Mouse (Mus musculus) urinary bladder, postnatal 10 days (tissue): ENCODE measurements around the gene Tipin.
"Not testable (repeated sequence)": the region's sequence is repeated elsewhere in the genome, so short reads cannot be mapped to it uniquely, and the experiment has no call there.

ENCODE experiments used
- DNase-seq: peaks from one replicate; pipeline ENCODE4 v3.0.0; 2022; ENCODE audit warnings: low spot score

The Tipin gene

DNA sequence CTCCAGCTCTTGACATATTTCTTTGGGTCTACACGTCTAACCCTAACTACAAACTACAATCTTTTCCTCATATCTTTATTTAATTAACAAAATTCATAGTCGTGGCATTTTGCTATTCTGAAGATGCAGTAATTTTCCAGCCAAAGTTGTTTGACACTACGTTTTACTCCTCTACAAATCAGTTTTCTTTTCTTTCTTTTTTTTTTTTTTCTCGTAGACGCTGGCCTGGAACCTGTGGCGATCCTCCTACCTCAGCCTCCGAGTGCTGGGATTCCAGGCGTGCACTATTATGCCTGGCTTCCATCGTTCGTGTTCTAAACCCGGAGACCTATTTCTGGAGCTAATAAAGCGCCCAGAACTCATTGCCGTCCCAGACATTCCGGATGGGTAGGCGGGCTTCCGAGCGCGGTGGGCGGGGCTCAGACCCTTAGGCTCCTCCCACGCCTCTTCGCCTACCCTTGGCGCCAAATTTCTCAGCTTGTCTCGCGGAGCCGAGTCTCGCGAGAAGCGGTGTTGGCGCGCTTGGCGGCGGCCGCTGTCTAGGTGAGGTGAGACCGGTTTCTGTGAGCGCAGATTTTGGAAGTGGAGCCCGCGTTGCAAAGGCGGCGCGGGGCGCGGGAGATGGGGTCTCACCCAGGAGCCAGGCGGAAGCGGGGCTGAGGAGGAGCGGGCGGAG, at the start of gene Tipin:
Gene Tipin (plus strand): TSS at position 477 of the 676 bp plus-strand sequence.
- DNase-seq: peak; percentile 84

GRCm38 (mm10) chr9:64231674-64232073, 49.7 kb upstream of the Tipin start:
- no peak for DNase-seq

- DNase-seq: no peak
Measured at GRCm38 (mm10) chr9:64232257-64232957, 49.0 kb upstream of the Tipin start.

DNA sequence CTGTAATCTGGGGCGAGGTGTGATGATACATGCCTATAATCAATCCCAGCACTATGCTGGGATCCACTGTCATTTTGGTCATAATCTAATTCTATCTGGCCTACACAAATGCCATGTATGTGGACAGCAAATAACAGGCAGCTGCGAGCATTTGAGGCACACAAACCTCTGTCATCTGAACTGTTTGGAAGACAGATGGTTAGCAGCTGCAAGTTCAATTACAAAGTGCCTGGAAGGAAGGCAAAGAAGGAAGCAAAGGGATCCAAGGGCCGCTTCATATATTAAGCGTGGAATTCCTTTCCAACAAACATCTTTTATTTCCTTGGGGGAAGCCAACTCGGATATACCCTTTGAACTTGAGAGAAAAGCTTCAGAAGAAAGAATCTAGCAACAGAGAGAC, 47.7 kb upstream of the Tipin start:
- DNase-seq: no peak

- DNase-seq: no peak
Measured at GRCm38 (mm10) chr9:64234768-64235435, 46.5 kb upstream of the Tipin start, which contains the start of gene Uchl4. Gene Uchl4 (plus strand): TSS chr9:64235201.

DNA sequence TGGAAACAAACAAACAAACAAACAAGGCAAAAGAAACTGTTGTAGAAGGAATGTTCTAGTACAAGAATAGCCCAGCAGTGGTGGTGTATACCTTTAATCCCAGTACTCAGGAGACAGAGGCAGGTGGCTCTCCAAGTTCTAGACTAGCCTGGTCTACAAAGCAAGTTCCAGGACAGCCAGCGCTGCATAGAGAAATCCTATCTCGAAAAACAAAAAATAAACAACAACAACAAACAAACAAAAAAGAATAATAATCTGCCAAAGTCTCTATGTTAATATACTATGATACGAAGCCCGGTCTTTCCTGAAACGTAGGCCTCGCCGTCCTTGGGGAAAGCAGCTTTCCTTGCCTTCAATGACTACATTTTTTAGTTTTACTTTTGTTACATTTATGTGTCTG, 45.3 kb upstream of the Tipin start:
- DNase-seq: no peak

DNA sequence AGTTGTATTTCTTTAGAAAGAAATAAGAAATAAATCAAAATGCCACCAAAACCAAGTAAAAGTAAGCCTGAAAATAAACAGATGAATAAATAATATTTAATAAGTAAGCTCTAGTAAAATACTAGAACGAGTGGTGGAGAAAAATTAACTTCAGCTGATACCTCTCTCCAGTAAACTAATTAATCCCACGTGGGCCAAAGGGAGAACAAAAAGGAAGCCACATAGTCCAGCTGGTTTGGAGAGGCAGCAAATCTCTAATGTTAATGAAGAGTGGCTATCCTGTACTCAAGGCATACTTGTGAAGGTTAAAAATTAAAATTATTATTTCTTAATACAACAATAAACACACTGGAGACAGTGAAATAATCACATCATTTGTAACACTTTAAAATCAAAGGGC, 41.3 kb upstream of the Tipin start:
- DNase-seq: no peak

DNA sequence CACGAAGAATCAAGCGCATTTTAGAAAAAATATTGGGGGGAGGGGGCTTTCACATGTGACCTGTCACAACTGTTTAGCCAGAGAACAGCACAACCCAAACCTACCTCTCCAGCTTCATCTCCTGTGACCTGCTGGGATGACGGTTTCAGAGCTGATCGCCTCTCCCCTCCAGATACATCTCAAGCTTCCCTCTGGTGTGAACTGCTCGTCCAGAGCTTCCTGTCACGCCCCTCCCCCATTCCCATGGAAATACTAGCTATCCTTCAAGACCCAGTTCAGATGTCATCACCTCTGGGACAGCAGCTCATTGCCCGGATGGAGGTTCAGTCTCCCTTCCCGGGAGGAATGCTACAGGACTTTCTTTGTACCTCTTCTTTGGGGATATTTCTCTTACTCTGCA, 40.7 kb upstream of the Tipin start:
- DNase-seq: no peak

GRCm38 (mm10) chr9:64242381-64242831, 39.0 kb upstream of the Tipin start:
- no peak for DNase-seq

DNA sequence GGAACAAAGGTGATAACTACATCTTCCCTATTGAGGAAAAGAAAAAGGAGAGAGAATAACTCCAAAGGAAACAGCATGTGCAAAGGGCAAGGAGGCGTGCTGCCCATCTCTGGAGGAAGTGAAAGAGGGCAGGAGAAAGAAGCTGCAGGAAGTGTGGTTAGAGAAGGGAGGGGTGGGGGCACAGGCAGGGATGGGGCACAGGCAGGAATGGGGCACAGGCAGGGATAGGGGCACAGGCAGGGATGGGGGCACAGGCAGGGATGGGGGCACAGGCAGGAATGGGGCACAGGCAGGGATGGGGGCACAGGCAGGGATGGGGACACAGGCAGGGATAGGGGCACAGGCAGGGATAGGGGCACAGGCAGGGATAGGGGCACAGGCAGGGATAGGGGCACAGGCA, 32.0 kb upstream of the Tipin start:
- DNase-seq: no peak

- DNase-seq: no peak
Measured at GRCm38 (mm10) chr9:64250111-64250730, 31.2 kb upstream of the Tipin start.

- no peak for DNase-seq
Measured at GRCm38 (mm10) chr9:64252591-64253020, 28.8 kb upstream of the Tipin start.

DNA sequence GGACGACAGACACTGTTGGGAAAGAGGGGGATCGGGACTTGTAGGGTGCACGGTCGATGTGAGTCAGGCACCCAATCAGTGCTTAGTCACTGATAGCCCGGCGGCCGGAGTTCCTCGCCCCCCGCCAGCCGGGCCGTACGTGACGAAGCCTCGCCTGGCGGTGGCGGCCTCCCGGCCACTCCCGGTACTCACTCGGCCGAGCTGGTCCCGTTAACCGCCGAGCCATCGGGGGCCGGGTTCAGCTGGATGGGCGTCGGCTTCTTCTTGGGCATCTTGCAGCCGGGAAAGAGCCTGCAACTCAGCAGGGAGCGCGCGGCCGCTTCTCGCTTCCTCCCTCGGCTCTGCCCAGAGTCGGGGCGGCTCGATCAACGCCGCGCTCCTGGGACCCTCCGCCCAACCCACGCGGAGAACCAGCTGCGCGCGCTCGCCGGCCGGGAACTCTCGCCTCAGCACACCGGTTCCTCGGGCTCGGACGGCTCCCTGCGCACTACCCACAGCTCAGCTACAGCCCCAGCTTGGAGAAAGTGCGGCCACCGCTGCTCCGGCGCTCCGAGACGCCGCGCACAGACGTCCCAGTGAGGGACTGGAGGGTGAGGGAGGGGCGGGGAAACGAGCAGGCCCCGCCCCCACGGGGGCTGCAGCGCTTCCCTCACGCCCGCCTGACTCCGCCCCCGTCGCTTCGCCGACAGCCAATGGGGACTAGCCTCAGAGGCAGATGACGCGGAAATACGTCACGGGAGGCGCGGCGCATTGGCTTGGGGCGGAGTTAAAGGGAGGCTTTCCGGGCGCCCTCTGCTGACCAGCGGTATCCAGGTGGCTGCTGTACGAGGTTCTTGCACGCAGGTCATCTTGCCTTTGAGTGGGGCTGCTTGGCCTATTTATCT, 28.1 kb upstream of the Tipin start, which contains the start of gene Map2k1:
Gene Map2k1 (minus strand): TSS at position 611 of the 884 bp plus-strand sequence.
- DNase-seq: peak; percentile 100

DNA sequence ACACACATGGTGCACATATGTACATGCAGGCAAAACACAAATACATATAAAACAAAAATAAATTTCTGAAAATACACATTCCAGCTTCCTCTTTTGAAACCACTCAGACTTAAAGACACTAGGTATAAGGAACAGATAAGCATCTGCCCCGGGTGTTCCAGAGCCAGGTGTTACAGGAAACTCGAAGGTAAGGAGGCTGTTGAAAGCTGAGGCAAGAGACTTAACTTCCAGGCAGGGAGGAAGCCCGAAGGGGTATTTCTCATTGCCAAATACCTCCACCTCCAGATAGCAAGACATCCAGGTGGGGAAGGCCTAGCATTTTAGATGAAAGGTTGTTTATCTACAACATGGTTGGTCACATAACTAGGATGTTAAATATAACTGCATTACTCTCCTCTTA, 26.0 kb upstream of the Tipin start:
- no peak for DNase-seq

GRCm38 (mm10) chr9:64256204-64256603, 25.2 kb upstream of the Tipin start:
- no peak for DNase-seq

- no peak for DNase-seq
Measured at GRCm38 (mm10) chr9:64259906-64260305, 21.5 kb upstream of the Tipin start.

GRCm38 (mm10) chr9:64261023-64261422, 20.4 kb upstream of the Tipin start:
- no peak for DNase-seq

- DNase-seq: no peak
Measured at GRCm38 (mm10) chr9:64264813-64265212, 16.6 kb upstream of the Tipin start.

DNA sequence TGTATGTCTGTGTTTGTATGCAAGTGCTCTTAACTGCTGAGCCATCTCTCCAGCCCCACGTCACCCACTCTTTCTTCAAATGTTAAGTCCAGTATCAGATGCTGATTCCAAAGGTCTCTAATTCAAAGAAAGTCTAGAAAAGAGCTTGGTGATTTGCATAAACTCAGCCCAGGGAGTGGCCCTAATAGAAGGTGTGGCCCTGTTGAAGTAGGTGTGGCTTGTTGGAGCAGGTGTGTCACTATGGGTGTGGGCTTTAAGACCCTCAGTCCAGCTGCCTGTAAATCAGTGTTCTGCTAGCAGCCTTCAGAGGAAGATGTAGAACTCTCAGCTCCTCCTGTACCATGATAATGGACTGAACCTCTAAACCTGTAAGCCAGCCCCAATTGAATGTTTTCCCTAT, 14.2 kb upstream of the Tipin start:
- DNase-seq: no peak

GRCm38 (mm10) chr9:64268196-64268595, 13.2 kb upstream of the Tipin start:
- no peak for DNase-seq

- DNase-seq: not testable (repeated sequence)
Measured at GRCm38 (mm10) chr9:64268836-64269235, 12.5 kb upstream of the Tipin start.
